Mouse (Mus musculus) erythroid progenitor cell, adult 5-6 weeks (primary cell): ENCODE results near the gene Ermard. TPM values are rescaled to one million over a fixed set of nuclear protein-coding genes. Genes with fewer than 3 reads are reported as not detected.
A peak's percentile ranks its signal among the peaks of the same experiment; 100 is the strongest.

Experiments
- ATAC-seq: replicated peaks from 2 replicates; pipeline ENCODE4 v1.8.0; 2016; ENCODE audit warnings: moderate number of reproducible peaks, mild to moderate bottlenecking, moderate TSS enrichment, inconsistent platforms; ENCODE audit not compliant: poor library complexity, low FRiP score, severe bottlenecking
- total RNA-seq, 2 experiments: library from RNA; stranded (forward) in 1 of 2; stranded (reverse) in 1 of 2; fragments of 150-400 nt in 1 of 2; fragments of 186-747, 209-891 nt in 1 of 2; gene quantifications; 2 replicates each; pipeline versions ENCODE4 v1.2.3 to v1.2.4; 2015 to 2017; ENCODE audit warnings: low replicate concordance in 2 of 2

Ermard gene
- total RNA-seq, 2 experiments from 2014 or later: 72.8 to 90.5 TPM

GRCm38 (mm10) chr17:15058161-15058591 lies 17.2 kb downstream of the Ermard start:
- no peak for ATAC-seq

GRCm38 (mm10) chr17:15059646-15060045 lies 18.6 kb downstream of the Ermard start:
- ATAC-seq: no peak

- no peak for ATAC-seq
Observed at GRCm38 (mm10) chr17:15060356-15060755, 19.3 kb downstream of the Ermard start.

- ATAC-seq: no peak
Observed at GRCm38 (mm10) chr17:15065391-15066024, 24.5 kb downstream of the Ermard start.

- ATAC-seq: no peak
Observed at GRCm38 (mm10) chr17:15066066-15066465, 25.1 kb downstream of the Ermard start.

GRCm38 (mm10) chr17:15066911-15067310 lies 25.9 kb downstream of the Ermard start:
- no peak for ATAC-seq

- ATAC-seq: no peak
Observed at GRCm38 (mm10) chr17:15068040-15068792, 27.2 kb downstream of the Ermard start.

- ATAC-seq: no peak
Observed at GRCm38 (mm10) chr17:15069124-15069523, 28.1 kb downstream of the Ermard start.

GRCm38 (mm10) chr17:15072211-15072610 lies 31.2 kb downstream of the Ermard start:
- ATAC-seq: no peak

GRCm38 (mm10) chr17:15075033-15075432 lies 34.0 kb downstream of the Ermard start:
- ATAC-seq: no peak

- ATAC-seq: 0 out of 2 replicates have a peak, but pooled peaks have one; percentile 36
Observed at GRCm38 (mm10) chr17:15077536-15077935, 36.5 kb downstream of the Ermard start.

GRCm38 (mm10) chr17:15084226-15084848 lies 43.3 kb downstream of the Ermard start:
- ATAC-seq: peak; percentile 79

- ATAC-seq: no peak
Observed at GRCm38 (mm10) chr17:15085006-15085405, 44.0 kb downstream of the Ermard start.

GRCm38 (mm10) chr17:15088166-15088565 lies 47.2 kb downstream of the Ermard start:
- ATAC-seq: no peak

- ATAC-seq: no peak
Observed at GRCm38 (mm10) chr17:15088591-15089001, 47.6 kb downstream of the Ermard start.

- ATAC-seq: no peak
Observed at GRCm38 (mm10) chr17:15091739-15092138, 50.7 kb downstream of the Ermard start.

GRCm38 (mm10) chr17:15093523-15093922 lies 52.5 kb downstream of the Ermard start:
- no peak for ATAC-seq

- ATAC-seq: no peak
Observed at GRCm38 (mm10) chr17:15096853-15097252, 55.8 kb downstream of the Ermard start.

GRCm38 (mm10) chr17:15098677-15099076 lies 57.7 kb downstream of the Ermard start:
- no peak for ATAC-seq

GRCm38 (mm10) chr17:15101355-15101754 lies 60.3 kb downstream of the Ermard start:
- no peak for ATAC-seq

GRCm38 (mm10) chr17:15107143-15107649 lies 66.2 kb downstream of the Ermard start:
- no peak for ATAC-seq
